Mouse (Mus musculus) cerebellum, adult 8-10 months (tissue): ENCODE results near the gene March10.

ENCODE experiments used
- DNase-seq: peaks from one replicate; pipeline ENCODE4 v3.0.0; 2022

The March10 gene

GRCm38 (mm10) chr11:105350643-105351042 lies 105.9 kb downstream of the March10 start:
- no peak for DNase-seq

DNA sequence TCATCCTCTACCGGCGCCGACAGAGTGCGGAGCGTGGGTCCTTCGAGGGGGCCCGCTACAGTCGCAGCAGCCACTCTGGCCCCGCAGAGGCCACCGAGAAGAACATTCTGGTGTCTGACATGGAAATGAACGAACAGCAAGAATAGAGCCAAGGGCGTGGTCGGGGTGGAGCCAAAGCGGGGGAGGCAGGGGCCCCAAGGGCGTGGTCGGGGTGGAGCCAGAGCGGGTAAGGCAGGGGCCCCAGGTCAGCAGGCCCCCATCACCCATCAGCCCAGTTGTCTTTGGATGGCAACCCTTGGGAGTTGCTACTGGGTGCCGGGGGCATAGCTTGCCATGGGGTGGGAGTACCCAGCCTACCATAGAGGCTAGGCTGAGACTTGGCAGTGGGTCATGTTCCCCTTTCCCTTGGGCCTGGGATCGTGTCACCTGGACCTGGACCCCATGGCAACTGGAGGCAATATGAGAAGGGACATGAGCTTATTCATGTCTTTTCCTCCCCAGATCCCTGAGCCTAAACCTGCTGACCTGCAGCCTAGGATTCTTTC lies 106.7 kb downstream of the March10 start:
- DNase-seq, result no peak

DNA sequence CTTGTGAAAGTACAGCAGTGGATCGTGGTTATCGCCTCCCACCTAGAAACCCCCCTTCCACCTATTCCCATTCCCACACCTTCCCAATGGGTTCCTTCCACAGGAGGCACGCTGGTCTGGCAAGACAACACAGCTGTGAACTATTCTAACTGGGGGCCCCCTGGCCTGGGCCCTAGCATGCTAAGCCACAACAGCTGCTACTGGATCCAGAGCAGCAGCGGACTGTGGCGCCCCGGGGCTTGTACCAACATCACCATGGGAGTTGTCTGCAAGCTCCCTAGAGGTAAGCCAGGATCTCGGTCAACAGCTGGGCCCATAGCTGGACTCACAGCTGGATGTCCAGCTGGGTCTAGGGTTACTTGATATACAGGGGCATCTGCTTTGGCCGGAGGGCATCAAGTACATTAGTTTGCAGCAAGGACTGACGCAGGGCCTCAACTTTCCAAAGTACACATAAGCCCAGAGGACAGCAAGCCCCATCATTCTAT lies 108.0 kb downstream of the March10 start:
- DNase-seq, result no peak

GRCm38 (mm10) chr11:105347162-105348161 lies 109.1 kb downstream of the March10 start:
- peak; percentile 89 for DNase-seq

- no peak for DNase-seq
These were observed 111.3 kb downstream of the March10 start for GRCm38 (mm10) chr11:105345284-105345683.

DNA sequence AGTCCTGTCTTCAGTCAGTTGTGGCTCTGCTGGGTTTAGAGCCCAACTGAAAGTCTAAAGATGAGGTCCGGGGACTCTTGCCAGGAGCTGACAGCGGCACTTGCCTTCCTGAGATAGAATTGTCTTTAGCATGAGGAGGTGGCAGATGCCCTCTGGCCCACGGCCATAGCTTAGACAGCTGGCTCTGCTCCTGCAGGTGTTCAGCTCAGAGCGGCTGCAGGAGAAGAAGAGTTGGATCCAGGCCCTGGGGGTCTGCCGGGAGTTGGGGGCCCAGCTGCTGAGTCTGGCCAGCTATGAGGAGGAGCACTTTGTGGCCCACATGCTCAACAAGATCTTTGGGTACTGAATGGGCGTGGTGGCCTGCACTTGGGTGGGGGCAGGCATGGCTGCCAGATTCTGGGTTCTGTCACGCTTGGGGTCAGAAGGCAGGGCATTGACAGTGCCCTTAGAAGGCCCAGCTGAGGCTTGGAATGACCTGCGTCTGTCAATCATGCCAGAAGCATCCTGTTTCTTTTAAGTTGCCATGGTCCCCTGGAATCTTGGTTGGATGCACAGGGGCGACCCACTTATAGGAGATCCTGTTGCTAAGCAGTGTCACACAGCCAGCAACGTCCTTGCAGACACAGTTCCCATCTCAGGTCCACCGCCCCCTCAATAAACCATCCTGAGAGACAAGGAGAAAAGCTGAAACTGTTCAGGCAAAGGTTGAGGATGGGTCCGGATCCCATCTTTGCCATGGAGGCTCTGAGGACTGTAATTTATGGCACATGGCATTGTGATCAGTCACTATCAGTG lies 117.7 kb downstream of the March10 start:
- no peak for DNase-seq

GRCm38 (mm10) chr11:105333867-105334670 lies 122.5 kb downstream of the March10 start:
- DNase-seq, result no peak

- peak; percentile 57 for DNase-seq
These were observed 124.1 kb downstream of the March10 start for GRCm38 (mm10) chr11:105332468-105332867.

DNA sequence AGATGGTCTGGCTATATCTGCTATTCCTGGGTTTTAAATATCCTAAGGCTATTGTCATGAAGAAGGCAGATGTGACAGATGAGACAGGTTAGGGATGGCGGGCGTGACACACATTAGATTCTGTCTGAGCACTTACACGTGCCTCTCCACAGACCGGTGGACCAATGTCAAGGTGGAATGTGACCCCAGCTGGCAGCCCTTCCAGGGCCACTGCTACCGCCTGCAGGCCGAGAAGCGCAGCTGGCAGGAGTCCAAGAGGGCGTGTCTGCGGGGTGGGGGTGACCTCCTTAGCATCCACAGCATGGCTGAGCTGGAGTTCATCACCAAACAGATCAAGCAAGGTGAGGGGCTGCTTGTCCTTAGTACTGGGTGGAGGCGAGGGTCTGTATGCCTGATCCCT lies 124.8 kb downstream of the March10 start:
- DNase-seq, result no peak

DNA sequence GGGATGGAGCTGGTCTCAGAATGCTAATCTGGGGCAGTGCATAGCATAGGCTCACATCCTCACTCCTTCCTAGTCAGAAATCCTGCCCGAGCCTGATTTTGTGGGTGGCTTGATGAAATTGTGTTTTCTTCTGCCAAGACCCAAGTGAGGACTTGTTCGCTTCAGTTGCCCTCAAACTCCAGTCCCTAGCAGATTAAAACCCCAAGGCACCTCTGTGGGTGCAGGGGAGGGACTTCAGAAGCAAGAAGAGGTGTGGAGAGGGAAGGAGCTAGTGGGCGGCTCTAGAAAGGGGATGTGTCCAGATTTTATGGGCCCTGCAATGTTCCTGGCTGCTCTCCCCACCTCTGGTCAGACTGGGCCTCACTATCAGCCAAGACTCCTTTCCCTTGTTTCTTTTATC lies 125.4 kb downstream of the March10 start:
- DNase-seq, result no peak

GRCm38 (mm10) chr11:105329962-105330361 lies 126.6 kb downstream of the March10 start:
- no peak for DNase-seq

GRCm38 (mm10) chr11:105327101-105327500 lies 129.4 kb downstream of the March10 start:
- no peak for DNase-seq

- no peak for DNase-seq
These were observed 133.0 kb downstream of the March10 start for GRCm38 (mm10) chr11:105323530-105323929.

- DNase-seq, result no peak
These were observed 135.4 kb downstream of the March10 start for GRCm38 (mm10) chr11:105321090-105321489.

GRCm38 (mm10) chr11:105317769-105318168 lies 138.8 kb downstream of the March10 start:
- DNase-seq, result no peak

DNA sequence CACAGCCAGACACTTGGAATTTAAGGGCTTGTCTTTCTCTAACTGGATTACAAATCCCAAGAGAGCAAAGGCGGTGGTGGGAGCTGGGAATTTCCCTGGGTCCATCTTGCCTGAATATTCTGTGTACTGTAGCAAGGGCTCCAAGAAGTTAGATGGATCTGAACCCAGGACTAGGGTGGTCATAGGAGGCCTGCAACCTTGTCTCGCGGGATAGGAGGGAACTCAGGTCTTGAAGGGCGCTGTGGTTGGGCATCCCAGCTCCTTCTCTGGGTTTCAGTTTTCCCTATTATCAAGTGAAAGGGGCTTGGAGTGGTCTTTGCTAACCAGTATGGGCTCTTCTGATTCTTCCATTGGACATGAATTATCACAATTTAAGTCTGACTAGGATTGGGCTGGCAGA lies 140.4 kb downstream of the March10 start:
- DNase-seq, result no peak

DNA sequence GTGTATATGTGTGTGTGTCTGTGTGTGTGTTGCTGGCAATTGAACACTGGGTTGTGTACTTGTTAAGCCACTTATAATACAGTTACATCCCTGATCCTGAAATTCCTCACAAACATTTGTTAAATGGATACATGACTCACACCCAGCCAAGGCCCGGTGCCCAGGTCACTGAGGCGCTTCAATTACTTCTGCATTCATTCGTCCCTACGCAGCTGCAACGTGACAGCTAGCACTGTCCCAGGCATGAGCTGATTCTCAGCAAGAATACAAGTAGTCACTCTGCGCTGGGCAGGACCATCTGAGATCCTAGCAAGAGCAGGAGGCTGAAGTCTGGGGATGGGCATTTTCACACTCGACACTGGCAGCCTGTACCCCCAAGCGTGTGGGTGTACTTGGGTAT lies 141.2 kb downstream of the March10 start:
- DNase-seq, result no peak

GRCm38 (mm10) chr11:105313633-105314014 lies 142.9 kb downstream of the March10 start:
- DNase-seq, result no peak

DNA sequence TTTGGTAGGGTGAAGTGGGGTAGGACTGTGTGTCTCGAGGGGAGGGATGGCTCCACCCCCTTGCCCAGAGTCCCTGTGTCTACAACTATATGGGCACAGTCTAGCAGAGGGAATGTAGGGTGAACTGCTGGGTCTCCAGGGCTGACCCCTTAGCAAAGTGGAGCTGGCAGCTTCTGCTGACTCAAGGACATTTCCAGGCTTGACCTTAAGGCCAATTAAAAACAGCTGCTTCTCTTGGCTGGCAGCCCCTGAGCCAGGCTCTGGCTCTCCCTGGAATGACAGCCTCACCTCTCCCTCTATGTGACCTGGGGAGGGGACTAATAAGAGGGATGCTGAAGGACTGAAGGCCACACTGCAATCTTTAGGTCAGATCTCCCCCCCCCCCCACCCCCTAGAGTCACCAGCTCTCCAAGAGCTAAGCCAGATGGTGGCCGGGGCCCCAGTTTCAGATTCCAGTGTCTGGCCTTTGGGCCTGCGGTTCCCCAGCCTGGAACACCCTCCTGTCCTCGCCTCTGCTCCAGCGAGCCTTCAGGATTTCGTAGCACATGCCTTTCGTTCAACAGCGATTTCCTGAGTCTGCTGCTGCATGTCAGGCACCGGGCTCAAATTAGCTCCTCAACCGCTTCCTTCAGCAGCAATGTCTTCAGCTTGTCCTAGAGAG lies 143.4 kb downstream of the March10 start:
- no peak for DNase-seq

DNA sequence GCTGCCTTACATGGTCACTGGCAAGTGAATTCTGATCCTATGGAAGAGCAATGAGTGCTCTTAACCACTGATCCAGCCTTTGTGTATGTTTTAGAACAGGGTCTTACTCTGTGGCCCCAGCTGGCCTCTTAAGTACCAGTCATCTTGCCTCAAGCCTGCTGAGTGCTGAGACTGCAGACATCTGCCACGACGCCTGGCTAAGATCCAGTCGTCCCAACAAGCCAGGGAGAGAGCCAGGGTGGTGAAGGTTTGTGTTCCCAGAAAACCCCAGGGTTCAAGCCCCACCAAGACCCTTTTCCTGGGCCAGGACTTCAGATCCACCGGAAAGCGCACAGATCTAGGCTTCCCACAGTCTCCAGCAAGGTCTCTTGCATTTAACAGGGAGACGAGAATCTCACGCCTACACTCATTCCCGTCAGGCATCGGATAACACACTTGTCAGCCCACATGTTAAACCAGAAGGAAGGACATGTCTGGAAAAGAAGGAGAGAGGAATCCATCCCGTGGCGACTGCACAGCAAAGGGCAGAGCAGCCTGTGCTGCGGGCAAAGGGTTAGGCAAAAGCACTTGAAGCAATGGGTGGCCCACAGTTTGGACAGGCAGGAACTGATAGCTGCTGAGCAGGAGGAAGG lies 144.1 kb downstream of the March10 start:
- DNase-seq, result no peak

DNA sequence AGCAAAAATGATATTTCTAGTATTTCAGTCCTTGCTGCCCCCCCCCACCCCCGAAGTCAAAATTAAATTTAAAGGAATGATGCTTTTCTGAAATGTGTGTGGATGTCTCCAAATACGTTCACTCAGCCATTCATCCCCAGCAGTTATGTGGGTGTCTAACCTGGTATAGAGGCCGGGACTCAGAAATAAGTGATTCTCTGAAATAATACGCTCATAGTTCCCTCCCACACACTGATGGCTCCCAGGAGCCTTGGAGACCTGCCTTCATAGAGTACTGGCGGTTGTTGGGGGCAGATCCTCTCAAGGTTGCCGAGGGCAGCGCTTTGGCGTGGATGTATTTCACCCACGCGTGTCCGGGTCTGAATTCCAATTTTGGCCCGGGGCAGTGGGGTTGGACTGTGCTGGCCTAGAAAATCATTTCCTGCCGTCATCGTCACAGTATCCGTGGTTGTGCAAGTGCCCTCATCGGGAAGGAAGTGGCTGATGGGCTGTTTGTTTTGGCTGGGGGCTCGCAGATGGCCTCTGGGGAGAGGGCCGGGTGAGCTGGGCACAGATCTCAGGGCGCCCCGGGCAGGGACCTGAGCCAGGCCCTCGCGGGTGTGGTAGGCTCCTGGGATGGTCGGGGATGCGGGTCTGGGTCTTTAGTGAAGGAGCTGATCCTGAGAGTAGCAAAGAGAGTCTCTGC lies 145.1 kb downstream of the March10 start:
- DNase-seq, result no peak
